Mouse (Mus musculus) heart, postnatal 14 days (tissue): Measurements from ENCODE around the gene Cnot11. TPM values are rescaled to one million over a fixed set of nuclear protein-coding genes. Genes with fewer than 3 reads are reported as not detected.

Source experiments
- DNase-seq, 2 experiments: peaks; one replicate each; pipeline ENCODE4 v3.0.0; 2021 to 2022
- intact Hi-C: fragments of 180-260 bp; cut with DNase I; formaldehyde crosslinking; loops from one replicate; pipeline ENCODE4 v1.15.1; 2025
- total RNA-seq, 2 experiments: library from RNA; stranded (reverse); gene quantifications; 2 replicates each; pipeline ENCODE4 v1.2.3; 2021

Gene Cnot11
- total RNA-seq, 2 experiments from 2014 or later = 14.7 to 15.7 TPM

GRCm38 (mm10) chr1:39530258-39530943 is 4.4 kb upstream of the Cnot11 start:
- intact Hi-C loops = loop anchor here (2.0 to 10.0 kb wide), 3 partner anchors 336 to 1666 kb away; partner anchors contain the start of genes Npas2 and Tsga10

GRCm38 (mm10) chr1:39531036-39531435 is 3.8 kb upstream of the Cnot11 start:
- no peak for DNase-seq
- intact Hi-C loops = loop anchor here (2.0 to 10.0 kb wide), 3 partner anchors 336 to 1666 kb away; partner anchors contain the start of genes Npas2 and Tsga10

More at GRCm38 (mm10) chr1:39530258-39530943, 4.4 kb upstream of the Cnot11 start:
- peak; percentile 80 to 91 for DNase-seq

DNA sequence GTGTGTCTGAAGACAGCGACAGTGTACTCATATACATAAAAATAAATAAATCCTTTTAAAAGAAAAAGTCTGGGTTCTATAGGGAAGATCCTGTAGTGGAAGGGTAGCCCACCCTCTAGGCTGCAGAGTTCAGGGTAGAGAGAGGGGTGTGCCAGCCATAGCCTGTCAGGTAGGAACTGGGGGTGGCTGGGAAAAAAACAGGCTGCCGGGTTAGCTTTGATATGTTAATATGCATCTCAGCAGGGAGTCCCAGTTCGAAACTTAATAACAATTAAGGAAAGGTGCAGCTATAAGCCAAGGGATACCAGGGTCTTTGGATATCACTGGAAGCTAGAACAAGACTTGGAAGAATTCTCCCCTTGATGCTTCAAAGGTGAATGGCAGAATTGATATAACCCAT is 875 bp upstream of the Cnot11 start:
- DNase-seq = no peak
- intact Hi-C loops = loop anchor here (10.0 kb wide), 2 partner anchors 339 to 1669 kb away; partner anchors contain the start of genes Npas2 and Tsga10

- peak; percentile 98 for DNase-seq
- intact Hi-C loops = loop anchor here (10.0 kb wide), 2 partner anchors 341 to 1671 kb away; partner anchors contain the start of genes Npas2 and Tsga10
Measured at GRCm38 (mm10) chr1:39535515-39536311, 921 bp downstream of the Cnot11 start.

GRCm38 (mm10) chr1:39536701-39537100 is 1.9 kb downstream of the Cnot11 start:
- intact Hi-C loops = loop anchor here (10.0 kb wide), 2 partner anchors 342 to 1672 kb away; partner anchors contain the start of genes Npas2 and Tsga10
- no peak for DNase-seq

GRCm38 (mm10) chr1:39537631-39538380 is 3.0 kb downstream of the Cnot11 start:
- no peak for DNase-seq
- intact Hi-C loops = loop anchor here (10.0 kb wide), 2 partner anchors 343 to 1673 kb away; partner anchors contain the start of genes Npas2 and Tsga10

- intact Hi-C loops = no loop called here
- DNase-seq = no peak
Measured at GRCm38 (mm10) chr1:39540592-39540991, 5.8 kb downstream of the Cnot11 start.

- DNase-seq = no peak
- intact Hi-C loops = no loop called here
Measured at GRCm38 (mm10) chr1:39545589-39545988, 10.8 kb downstream of the Cnot11 start.

- no peak for DNase-seq
Measured at GRCm38 (mm10) chr1:39546160-39546866, 11.5 kb downstream of the Cnot11 start.

DNA sequence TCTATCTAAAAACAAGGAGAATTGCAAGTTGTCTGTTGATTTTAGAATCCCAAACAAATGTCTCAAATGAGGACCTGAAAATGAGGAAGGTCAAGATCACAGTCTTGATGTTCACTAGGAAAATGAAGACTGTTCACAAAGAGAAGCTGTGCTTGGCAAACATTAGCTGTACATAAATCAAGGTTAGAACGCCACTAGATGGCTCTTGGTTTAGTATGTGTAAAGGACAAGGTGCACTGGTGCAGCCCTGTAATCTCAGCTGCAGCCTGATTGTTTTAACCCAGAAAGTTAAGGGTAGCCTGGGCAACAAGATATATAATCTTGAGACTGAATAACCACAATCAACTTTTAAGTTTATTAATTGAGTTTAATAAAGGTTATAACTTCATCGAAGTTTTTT is 12.4 kb downstream of the Cnot11 start:
- DNase-seq = no peak
- intact Hi-C loops = no loop called here

More at GRCm38 (mm10) chr1:39546160-39546866, 11.5 kb downstream of the Cnot11 start:
- intact Hi-C loops = no loop called here

DNA sequence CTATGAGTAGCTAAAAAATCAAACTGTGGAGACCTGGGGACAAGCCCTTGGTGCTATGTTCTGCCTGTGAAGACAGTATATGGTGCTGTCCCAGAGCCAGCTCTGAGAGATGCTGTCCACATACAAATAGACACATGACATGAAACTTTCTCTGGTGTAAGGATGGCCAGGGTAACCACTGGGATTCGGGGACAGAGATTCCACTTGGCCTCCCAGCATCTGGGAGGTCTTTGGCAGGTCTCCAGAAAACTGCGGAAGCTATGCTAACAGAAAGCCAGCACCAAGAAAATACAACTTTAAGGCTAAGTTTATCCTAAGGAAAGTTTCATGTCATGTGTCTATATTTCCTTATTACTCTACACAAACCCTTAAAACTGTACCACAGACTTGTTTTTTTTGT is 15.0 kb downstream of the Cnot11 start:
- intact Hi-C loops = no loop called here
- DNase-seq = peak; percentile 38 to 54

DNA sequence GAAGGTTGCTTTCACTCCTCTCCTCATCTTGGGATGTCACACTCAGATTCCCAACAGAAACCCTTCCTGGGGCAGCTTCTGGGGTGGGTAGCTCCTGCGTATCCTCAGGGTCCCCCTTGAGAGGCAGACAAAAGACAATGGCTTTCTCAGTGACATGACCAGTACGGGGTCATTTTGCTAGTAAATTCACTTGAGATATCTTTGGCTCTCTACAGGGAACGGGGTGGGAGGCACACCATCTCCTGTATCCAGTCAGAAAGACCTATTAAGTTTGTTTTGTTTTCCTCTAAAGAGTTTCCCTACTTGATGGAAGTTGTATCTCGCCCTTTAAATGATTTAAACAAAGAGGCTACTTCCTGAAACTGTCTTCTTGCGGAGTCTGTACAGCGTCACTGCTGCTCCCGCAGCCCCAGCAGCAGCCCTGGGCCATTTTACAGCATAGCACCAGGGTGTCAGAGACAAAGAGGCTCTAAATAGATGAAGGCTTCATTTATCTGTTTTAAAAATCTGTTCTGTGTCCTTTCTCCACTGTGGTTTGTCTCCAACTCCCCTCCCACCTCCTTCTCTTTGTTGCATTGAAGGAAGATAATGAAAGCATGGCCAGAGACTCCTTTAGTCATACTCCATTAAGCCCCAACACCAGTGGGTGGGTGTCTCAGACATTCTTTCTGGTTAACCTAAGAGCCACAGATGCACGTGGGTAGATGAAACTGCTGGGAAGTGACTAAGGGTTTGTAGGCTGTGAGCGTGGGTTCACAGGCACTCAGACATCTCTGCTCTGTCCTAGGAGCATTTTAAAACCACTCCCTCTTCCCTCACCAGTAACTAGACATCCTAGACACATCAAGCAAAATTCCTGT is 21.0 kb downstream of the Cnot11 start:
- intact Hi-C loops = no loop called here
- no peak for DNase-seq

DNA sequence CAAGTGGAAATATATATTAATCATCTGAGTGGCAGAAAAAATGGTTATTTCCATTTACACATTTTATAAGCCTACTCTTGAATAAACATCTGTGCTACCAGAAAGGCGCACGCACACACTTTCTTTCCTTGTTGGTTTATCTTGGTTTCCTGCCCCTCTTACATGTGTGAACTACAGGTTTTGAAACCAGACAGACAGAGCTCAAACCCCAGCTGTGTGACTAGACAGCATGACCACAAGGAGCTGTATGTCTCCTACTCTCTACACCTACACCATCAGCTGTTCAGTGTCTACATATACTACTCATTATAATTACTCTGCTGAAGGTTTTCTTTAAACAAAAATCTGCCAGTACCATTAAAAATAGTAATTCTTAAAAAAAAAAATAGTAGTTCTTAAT is 24.2 kb downstream of the Cnot11 start:
- intact Hi-C loops = no loop called here
- no peak for DNase-seq

DNA sequence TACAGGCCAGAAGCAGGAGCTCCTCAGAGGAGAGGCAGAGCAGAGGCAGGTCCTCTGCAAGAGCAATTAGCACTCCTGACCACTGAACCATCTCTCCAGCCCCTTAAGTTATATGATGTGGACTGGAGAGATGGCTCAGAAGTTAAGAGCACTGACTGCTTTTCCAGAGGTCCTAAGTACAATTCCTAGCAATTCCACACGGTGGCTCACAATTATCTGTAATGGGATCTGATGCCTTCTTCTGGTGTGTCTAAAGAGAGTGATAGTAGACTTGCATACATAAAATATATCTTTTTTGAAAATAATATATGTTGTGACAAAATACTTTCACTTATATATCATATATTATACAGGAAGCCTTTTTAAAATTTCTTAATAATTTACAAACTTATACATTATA is 27.1 kb downstream of the Cnot11 start:
- intact Hi-C loops = no loop called here
- DNase-seq = no peak

DNA sequence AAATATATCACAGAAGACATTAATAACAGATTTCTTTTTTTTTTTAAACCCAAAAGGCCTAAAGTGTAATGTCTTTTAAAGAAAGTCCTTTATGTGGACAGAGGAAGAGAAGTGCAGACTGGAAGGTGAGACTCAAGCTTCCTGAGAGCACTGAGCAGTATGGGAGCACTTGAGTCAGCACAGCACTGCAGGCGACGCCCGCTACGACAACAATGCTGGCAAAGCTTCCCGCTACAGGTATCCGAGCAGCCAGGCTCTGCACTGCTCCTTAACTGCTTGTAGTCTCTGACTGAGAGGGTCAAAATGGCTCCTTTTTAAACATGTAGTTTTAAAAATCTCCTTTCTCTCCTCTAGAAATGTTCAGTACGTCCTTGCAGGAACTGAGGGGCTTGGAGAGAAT is 28.4 kb downstream of the Cnot11 start:
- intact Hi-C loops = no loop called here

GRCm38 (mm10) chr1:39564603-39565002 is 29.8 kb downstream of the Cnot11 start:
- intact Hi-C loops = no loop called here
- no peak for DNase-seq

More for the DNA sequence above, 28.4 kb downstream of the Cnot11 start:
- DNase-seq = no peak

DNA sequence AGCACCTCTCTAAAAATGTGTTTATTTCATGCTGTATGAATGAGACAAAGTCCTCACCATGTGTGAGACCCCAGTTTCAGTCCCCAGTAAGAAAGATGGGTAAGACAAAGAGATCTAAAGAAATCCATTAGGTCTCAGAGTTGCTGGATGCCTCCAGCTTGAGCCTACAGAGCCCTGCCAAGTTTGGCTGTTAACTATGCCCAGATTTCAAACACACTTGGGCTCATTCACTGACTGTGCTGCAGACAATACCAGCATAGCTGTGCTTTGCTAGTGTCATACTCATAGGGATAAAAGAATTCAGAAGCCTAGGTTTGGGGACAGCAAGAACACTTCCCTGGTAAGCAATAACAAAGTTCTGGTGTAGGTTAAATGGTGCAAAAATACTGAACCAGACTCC is 33.3 kb downstream of the Cnot11 start:
- no peak for DNase-seq
- intact Hi-C loops = no loop called here

DNA sequence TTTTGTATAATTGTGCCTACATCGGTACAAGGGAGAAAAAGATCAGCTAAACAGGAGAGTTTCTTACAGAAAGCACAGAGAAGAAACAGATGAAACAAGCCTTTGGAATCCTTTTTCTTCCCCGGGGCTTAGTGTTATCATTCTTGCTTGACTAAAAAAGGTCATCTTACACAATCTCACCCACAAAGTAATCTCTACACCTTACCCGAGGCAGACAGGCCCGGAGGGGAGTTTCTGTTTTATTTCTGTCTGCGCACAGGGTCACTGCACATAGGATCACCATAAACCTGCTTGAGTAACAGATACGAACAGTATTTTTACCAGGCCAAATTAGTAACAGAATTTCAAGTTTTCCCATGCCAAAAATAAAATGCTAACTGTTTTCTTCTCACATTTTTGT is 36.9 kb downstream of the Cnot11 start:
- intact Hi-C loops = no loop called here
- no peak for DNase-seq

- no peak for DNase-seq
- intact Hi-C loops = no loop called here
Measured at GRCm38 (mm10) chr1:39573890-39574289, 39.1 kb downstream of the Cnot11 start.
